Mouse (Mus musculus) WW6 (cell line): ENCODE results near the gene Mettl3.
"Not testable (repeated sequence)": the region's sequence is repeated elsewhere in the genome, so short reads cannot be mapped to it uniquely, and the experiment has no call there.

Source experiments
- DNase-seq: peaks from one replicate; pipeline ENCODE4 v3.0.0-alpha.2; 2013; ENCODE audit warnings: low read depth, low spot score

Gene Mettl3

DNA sequence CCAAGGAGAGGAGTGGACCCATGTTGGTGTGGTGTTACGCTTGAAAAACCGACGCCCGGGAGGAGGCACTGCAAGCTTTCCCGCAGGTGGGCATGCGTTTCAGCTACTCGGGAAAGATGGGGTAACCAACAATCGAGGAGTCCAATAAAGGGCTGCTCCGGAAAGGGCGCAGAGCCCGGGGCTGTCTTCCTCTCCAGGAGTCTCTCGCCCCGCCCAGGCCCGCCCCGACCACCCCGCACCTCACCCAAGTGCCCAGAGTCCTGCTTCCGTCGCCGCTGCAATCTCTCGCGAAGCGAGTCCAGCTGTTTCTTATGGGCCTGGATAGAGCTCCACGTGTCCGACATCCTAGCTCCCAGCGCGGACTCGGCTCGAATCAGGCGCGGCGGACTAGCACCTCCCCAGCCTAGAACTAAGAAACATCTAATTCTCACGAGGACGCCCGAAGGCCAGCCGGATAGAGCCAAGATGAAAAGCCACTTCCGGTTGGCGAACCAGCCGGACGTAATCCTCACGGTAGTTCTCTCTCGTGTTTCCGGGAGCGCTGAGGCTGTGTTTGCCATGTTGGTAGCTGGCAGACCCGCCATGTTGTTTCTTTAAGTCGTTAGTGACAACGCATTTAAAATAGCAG is at the start of gene Mettl3:
Gene Mettl3, minus strand, starts transcription at position 485 of the 628 bp plus-strand sequence.
- DNase-seq = peak; percentile 86

DNA sequence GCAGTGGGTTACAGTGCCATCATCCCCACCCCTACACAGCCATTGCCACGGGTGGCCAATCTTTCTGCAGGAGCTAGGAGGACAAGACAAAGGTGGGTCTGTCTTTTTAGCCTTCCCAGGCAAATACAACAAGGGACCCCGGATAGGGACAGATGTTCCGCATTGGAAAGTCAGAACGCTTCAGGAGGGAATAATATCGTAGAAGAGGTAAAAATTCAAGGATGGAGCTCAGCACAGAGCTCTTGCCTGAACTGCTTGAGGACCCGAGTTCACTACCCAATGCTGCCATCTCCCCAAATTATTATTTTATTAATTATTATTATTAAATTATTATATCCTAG is 34.6 kb upstream of the Mettl3 start:
- DNase-seq = no peak

DNA sequence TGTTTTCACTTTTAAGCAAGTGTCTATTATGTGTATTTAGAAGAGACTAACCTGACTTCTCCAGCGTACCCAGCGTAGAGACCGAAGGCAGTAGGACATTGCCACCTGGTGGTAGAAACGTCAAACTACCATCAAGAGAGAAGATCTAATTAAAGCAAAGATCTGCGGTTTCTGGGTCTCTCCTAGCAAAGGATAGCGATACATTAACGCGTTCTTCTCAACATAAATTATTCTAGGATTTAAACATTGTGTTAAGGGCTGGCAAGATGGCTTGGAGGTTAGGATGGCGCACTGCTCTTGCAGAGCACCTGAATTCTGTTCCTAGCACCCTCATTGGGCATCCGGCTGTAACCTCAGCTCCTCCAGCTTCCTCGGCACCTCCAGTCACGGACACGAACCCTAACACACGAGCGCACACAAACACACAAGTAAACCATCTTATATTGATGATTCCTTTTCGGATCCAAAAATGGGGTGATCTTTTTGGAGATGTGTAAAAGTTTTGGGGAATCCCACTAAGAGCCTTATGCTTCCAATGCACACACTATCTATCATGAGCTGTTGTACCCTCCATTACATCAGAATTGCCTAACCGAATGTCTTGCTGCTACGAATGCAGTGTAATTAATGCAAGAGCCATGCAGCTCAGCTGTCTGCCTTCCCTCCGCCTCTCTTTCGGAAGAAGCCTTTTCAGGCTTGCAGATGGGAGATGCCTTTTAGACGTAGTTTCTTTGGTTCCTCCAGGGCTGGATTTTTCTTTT is 34.0 kb upstream of the Mettl3 start:
- no peak for DNase-seq

DNA sequence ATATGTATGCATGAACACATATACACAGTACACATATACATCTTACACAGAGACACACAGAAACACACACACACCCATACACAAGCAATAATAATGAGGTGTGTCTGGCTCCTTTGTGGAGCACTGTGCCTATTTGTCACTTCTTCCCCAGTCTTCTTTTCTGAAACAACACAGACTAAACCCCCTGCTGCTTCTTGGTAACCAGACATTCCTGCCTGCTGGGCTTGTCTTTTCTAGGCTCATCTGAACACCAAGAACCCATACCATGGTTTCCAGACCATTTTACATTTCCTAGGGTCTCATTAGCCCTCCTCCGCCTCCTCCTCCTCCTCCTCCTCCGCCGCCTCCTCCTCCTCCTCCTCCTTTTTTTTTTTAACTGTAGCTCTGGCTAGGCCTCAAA is 27.2 kb upstream of the Mettl3 start:
- DNase-seq = no peak

DNA sequence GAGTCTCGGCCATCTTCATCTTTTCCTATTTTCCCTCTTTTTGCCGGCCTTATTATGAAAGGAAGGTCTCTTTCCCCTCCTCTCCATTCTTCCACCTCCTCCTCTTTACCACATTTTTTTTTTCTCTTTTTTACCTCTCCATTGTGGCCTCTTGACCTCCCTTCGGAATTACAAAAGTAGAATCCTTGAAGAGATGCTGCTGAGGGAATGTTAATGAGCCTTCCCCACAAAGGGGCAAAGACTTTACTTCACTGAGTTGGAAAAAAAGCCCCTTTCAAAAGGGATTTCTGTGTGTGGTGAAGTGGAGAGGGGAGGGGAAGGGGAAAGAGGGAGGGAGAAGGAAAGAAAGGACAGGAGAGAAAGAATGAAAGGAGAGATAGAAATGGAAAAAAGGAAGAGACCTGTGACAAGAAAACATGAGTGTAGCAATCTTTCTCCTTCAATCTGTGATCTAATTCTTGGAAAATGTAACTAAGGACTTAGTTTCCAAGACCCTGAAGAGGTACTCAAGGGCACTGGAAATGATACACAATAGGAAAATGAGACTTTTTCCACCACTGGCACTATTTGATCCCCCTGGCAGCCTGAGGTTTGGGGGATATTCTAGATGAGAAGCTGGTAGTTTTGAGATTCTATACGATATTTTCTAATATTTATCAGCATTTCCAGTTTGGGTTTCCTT is 26.3 kb upstream of the Mettl3 start:
- DNase-seq = no peak

DNA sequence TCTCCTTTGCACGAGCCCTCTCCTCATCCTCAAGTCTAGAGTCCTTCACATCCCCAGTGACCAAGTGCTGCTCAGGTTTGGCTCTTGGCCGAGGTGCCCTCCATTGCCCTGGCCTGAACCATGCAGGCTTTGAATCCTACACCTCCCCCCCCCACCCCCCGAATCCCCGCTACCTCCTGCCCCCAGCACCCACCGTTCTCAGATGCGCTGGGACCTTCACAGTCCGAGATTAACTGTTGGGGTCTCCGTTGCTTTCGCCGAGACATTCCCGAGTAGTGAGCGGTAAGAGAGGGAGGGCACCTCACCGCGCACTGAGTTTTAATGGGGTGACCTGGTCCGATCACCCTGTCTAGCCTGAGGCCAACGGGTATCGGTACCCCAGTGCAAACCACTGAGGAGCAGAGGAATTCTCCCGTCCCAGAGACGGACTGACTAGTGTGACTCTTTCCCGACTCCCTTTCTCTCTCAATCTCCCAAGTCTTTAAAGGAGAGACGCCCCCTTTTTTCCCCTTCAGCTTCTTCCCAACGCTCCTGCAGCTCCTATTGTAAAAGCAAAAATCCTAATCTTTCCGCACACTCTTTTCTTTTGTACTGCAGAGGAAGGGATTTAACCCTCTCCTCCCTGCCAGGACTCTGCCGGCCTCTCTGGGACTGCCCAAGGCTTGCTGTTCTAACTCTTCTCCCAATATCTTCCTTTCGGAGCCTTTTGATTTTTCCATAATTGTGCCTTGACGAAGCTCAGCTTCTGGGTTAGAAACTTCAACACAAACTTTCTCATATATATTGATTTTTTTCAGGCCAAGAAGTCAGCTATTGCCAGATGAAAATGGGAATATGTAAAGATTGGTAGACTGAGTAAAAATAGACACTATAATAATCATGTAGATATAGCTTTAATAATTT is 23.2 kb upstream of the Mettl3 start, which contains the start of gene Sall2:
Gene Sall2, minus strand, starts transcription at position 853 of the 903 bp plus-strand sequence.
- DNase-seq = no peak

DNA sequence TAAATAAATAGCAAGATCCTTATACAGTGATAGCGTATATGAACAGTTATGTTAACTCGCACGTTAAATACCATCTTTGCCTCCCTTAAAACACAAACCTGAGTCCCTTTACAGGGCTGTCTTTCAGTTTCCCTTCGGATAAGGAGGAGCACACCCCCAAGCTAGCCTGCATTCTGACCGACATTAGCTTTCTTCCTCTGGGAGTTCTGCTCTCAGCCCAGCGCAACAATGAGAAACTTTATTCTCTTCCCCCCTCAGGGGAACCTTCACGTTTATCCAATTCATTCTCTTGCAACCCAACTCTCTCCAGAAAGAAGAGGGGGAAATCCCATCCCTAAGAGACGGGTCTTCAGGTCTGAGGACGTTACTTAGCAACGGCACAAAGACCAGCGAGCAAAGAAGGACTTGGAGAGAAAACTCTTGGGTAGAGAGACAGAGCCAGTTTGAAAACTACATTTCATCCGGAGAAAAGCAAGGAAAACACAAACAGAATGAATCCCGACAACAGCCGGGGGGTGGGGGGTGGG is 22.5 kb upstream of the Mettl3 start:
- DNase-seq = no peak

DNA sequence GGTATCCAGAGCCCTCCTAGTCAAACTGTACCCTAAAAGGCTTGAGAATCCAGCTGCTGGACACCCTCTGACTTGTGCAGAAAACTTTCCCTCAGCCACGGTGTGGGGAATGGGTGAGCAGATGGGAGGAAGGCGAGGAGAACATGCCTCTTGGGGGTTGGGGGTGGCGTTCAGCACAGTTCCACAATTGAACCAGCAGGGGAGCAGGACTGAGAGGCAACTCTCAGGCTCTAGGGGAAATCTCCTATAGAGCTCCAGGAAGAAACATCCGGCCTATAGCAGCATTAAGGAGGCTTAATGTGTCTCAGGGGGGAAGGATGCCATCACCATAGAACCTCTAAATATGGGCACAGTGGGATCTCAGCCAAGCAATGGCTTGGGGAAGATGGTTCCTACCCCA is 21.0 kb upstream of the Mettl3 start:
- DNase-seq = no peak

DNA sequence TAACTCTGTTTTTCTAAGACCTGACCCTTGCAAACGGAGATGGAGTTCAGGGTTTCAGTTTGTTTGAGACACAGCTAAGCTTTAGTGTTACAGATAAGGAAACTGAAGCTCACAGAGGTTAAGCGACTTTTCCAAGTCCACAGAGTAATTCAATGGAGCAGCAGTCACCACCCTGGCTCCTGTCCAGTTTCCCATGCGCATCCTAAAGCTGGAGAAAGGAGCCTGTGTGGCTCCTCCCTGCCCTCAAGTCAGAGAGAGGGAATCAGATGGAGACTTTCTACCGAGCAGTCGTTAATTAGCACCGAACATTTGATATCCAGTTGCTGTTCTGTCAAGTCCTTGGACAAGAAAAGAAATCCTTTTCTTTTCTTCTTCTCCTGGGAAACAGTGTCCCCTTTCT is 14.4 kb upstream of the Mettl3 start:
- no peak for DNase-seq

DNA sequence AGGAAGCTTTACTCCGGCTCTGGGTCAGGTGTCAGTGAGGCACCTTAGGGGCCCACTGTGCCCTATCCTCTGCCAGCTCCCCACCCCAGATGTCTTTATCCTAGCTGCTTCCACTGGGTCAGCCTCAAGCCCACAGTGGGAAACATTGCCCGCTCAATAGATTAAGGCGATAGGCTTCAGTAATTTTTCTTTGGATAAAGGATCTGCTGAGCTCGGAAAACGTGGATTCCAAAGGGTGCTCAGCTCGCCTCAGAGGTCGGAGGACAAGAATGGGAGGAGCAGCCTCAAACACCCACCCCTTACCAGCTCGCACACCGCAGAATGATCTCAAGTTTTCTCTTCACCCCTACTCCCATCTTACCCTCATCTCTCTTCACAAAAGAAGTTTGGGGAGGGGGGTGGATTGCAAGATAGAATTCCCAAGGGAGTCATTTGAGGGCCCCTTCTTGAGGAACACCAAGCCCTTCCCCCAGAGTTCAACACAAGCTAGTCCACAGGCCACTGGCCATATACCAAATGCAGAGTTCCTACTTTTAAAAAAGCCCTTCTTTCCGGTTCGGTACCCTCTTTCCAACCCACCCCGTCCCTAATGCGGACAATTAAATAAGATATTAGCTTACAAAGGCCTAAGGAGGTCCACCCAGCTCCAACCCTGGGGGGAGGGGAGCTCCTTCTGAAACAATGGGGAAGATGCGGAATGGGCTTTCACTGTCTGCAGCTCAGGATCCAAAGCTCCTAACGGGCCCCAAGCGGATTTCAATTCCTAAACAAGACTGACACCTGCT is 11.7 kb upstream of the Mettl3 start:
- no peak for DNase-seq

DNA sequence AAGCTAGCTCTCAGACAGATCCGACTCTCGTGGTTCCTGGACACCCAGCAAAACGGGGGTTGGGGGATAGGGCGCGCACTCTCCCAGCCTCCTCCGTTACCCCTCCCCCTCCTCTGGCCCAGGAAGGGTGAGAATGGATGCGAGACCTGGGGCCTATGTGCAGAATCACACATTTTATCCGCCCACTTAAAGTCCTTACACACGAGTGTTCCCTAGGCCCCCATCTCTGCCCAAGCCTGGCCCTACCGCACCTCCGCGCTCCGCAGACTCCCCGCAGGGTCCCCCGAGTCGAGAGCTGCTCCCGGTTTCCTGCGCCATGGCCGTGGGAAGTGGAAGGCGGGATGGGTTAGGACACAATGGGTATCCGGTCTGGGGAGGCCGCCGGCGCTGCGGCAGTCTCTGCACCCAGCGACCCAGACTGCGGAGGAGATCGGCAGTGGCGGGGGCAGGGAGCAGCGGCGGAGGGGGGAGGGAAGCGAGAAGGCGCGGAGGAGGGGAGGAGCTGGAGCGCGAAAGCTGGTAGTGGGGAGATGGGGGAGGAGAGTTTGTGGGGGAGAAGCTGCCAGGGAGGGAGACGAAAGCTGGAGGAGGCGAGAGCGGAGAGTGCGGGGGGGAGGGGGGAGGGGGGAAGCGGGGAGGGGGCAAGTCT is 11.0 kb upstream of the Mettl3 start:
- DNase-seq = no peak

DNA sequence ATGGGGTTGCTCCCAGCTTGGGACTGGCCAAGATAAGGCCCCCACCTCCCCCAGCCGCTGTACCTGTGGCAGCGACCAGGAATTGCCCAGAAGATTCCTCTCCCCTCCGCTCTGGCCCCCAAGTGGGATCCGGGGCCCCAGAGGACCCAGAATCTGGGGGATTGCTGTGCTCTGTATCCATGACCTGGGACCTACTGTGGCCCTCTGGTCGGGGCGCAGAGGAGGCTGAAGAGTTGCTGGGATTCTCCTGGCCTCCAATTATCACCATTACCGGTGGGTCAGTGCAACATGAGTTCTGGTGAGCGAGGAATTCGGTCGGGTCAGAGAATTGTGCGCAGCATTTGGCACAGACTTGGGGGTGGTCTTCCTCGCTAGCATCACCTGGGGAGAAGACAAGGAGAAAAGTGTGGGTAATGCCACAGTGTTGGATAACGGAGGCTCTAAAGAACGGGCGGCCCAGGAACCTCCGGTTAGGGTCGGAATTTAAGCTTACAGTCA is 10.4 kb upstream of the Mettl3 start:
- DNase-seq = no peak

DNA sequence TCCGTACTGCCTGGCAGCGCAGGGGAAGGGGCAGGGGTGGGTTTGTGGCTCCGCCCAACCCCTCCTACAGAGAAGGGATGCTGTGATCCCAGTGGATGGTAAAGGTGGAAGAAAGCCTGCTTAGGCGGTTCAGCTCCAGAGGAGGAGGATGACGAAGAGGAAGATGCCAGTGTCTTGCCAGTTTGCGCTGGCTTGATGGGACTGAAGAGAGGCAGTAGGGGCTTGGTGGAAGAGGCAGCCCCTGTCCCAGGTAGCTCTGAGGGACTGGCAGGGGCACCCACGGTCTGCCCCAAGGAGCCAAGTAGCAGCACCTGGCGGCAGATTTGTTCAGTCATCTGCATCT is 9.9 kb upstream of the Mettl3 start:
- no peak for DNase-seq

DNA sequence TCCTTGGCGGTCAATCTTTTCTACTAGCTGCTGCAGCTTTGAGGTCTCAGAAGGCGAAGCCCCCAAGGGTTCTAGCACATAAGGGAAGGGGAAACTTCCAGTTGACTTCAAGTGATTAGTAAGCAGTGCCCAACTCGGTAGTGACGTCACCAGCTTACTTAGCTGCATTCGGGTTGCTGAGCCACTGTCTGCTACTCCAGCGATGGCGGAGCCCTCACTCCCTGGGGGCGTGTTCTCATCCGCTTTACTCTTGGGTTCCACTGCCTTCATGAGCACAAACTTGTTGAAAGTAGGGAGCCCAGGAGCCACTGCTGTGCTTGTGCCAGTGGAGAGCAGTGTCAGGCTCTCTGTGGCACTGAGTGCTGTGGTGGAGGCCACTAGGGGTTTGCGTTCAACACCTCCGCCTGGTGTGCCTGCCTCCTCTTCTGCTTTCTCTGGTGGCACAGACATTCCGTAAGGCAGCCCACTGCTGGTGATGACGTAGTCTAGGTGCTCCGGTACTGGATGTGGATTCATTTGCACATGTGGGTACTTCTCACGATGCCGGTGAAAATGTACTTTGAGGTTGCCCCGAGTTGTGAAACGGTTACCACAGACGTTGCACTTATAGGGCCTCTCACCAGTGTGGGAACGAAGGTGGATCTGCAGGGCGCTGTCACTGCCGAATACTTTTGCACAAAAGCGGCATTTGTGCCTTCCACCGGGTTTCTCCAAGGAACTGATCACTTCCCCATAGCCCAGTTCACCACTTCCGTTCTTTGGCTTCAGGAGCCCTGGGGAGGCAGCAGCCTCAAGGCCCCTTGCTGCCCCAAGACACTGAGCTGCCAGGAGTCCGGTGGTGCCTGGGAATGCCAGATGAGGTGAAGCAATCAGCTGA is 9.2 kb upstream of the Mettl3 start:
- DNase-seq = no peak

DNA sequence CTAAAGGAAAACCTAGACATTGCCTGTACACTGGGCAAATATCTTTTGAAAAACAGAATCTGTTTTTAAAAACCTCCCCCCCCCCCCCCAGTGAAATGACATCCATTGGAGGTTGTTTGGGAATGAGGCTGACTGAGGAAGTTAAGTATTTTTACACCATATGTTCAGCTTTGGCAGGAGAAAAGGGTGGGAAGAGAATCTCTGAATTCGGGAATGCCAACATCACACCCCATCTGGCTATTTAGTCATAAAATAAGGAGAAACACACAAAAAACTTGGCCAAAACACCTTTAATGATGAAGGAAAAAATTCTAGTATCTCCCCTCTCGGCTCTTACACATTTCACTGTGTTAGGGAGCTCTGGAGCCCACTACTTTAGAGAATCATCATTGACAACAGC is 6.0 kb upstream of the Mettl3 start:
- DNase-seq = no peak

DNA sequence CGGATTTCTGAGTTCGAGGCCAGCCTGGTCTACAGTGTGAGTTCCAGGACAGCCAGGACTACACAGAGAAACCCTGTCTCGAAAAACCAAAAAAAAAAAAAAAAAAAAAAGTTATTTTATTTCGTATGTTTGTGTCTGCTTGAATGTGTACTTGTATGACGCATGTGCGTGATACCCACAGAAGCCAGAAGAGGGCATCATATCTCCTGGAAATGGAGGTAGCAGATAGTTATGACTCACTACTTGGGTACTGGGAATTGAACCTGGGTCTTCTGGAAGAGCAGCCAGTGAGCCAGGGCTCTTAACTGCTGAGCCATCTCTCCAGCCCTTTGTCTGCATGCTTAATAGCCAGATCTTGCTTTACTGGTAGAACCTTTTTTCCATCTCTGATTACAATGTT is 5.4 kb upstream of the Mettl3 start:
- not testable (repeated sequence) for DNase-seq

DNA sequence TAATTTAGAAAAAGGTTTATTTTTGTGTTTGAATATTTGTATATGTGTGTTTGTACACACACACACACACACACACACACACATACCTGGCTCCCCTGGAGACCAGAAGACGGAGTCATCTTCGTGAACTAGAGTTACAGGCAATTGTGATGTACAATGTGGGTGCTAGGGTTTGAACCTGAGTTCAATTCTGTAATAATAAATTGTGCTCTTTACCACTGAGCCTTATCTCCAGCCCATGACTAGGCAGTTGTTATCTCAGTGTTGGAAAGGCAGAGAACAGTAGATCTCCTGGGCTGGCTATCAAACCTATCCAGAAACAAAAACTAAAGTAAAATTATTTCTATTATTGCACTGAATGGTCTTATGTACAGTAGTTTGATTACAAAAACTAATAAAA is 1.2 kb upstream of the Mettl3 start:
- DNase-seq = no peak

DNA sequence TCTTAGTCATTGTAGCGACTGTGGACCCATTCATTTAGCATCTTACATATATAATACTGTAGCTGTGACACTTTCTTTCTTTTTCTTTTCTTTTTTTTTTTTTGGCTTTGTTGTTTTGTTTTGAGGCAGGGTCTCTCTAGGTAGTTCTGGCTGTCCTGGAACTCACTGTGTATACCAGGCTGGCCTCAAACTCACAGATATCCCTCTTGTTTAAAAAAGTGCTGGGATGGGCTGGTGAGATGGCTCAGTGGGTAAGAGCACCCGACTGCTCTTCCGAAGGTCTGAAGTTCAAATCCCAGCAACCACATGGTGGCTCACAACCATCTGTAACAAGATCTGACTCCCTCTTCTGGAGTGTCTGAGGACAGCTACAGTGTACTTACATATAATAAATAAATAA is 1.4 kb downstream of the Mettl3 start:
- not testable (repeated sequence) for DNase-seq

DNA sequence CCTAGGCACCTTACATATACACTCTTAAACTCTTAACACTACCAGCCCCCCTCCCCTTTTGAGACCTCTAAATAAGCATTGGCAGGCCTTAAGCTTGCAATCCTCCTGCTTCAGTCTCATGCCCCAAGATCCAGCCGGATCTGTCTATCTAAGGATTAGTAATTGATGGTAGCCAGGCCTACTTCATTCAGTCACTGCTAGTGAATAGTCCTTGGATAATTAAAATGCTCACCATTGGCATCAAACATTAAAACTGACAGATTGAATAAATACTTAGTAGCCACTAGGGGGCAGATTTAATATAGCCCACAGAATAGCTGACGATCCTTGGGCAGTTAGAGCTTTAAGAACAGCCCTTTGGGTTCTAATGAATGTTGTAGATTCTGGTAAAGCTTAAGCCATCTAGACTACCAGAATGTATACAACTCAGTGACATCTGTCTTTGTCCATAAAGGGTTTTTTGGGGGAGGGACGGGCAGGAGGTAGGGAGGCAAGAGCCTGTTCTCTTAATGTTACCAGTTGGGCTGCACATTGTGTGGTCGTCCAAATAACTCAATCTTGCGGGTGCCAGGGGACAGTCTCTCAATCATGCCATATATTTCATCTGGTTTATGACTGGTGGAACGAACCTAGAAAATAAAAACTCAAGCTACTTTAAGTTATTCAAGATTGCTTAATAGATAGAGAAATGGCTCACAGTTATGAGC is 9.2 kb downstream of the Mettl3 start:
- DNase-seq = no peak
